Mouse (Mus musculus) liver, adult 2 months (tissue): ENCODE measurements around the gene Cdc25a. TPM values are rescaled to one million over a fixed set of nuclear protein-coding genes. Genes with fewer than 3 reads are reported as not detected.

ENCODE experiments used
- DNase-seq: peaks from one replicate; pipeline ENCODE4 v3.0.0-alpha.2; 2011; ENCODE audit warnings: low read depth, low spot score; ENCODE audit errors: extremely low read depth
- H3K27ac ChIP-seq: fragments of 200-500 bp; replicated peaks from 2 replicates; pipeline ENCODE4 v1.5.1; 2012; ENCODE audit warnings: low read depth, mild to moderate bottlenecking, control low read depth, inconsistent platforms, low read length; ENCODE audit not compliant: insufficient read depth
- H3K27me3 ChIP-seq: fragments of 200-500 bp; 2 replicates; pipeline ENCODE4 v1.6.1; 2012; ENCODE audit warnings: mild to moderate bottlenecking, moderate library complexity, low read length, inconsistent platforms; ENCODE audit not compliant: control insufficient read depth, insufficient read depth
- H3K36me3 ChIP-seq: fragments of 200-500 bp; 2 replicates; pipeline ENCODE4 v1.6.1; 2012; ENCODE audit warnings: low read length, inconsistent platforms; ENCODE audit not compliant: control insufficient read depth, insufficient read depth
- H3K4me1 ChIP-seq: fragments of 200-500 bp; 2 replicates; pipeline ENCODE4 v1.6.1; 2011; ENCODE audit warnings: low read length; ENCODE audit not compliant: control insufficient read depth, insufficient read depth
- H3K4me3 ChIP-seq: fragments of 200-500 bp; 2 replicates; pipeline ENCODE4 v1.5.1; 2011; ENCODE audit warnings: low read depth, mild to moderate bottlenecking, control low read depth, low read length, moderate library complexity; ENCODE audit not compliant: insufficient read depth
- H3K79me2 ChIP-seq: fragments of 200-500 bp; 2 replicates; pipeline ENCODE4 v1.6.1; 2012; ENCODE audit warnings: inconsistent platforms, mild to moderate bottlenecking, low read length, moderate library complexity; ENCODE audit not compliant: control insufficient read depth, insufficient read depth
- H3K9ac ChIP-seq: fragments of 200-500 bp; 2 replicates; pipeline ENCODE4 v1.6.1; 2012; ENCODE audit warnings: low read depth, mild to moderate bottlenecking, control low read depth, inconsistent platforms, low read length
- CTCF ChIP-seq: fragments of 200-500 bp; IDR thresholded peaks from 2 replicates; pipeline ENCODE4 v1.5.1; 2011; ENCODE audit warnings: low read depth, low read length, control low read depth
- POLR2A ChIP-seq: fragments of 200-500 bp; IDR thresholded peaks from 2 replicates; pipeline ENCODE4 v1.6.1; 2011; ENCODE audit warnings: low read length, control low read depth; ENCODE audit not compliant: insufficient read depth; ENCODE audit errors: extremely low read depth
- WGBS: fragments of 180-500 bp; shearing (Covaris S2); methylation state at CpG from one replicate; pipeline ENCODE4 v1.1.7; 2018; 5-methylcytosine and 5-hydroxymethylcytosine counted together
- polyA plus RNA-seq: library from polyadenylated mRNA; depleted of rRNA; stranded (reverse); fragments of >200 nt; gene quantifications from 2 replicates; pipeline ENCODE4 v1.2.3, GENCODE M21; 2012
- total RNA-seq: library from RNA; depleted of rRNA; stranded (reverse); fragments of >200 nt; gene quantifications from 2 replicates; pipeline ENCODE4 v1.2.3, GENCODE M21; 2014

The Cdc25a gene
- total and polyA plus RNA-seq, 2 experiments, result 0.87 to 0.92 TPM

DNA sequence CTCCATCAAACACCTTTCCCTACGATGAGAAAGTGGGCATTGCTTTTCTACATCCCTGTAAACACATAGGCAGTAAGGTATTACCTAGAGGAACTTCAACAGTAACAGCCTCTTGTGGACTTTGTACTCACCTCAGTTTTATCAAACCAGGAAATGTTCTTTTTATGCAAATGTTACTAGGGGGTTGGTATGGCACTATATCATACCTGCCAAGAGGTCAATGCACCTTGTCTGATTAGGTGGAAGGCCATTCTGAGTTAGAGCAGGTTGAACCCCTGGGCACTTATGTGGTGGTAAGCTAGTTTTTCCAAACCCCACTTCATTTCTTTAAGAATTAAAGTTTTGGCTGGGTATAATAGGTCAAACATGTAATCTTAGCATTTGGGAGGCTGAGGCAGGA lies 3.9 kb downstream of the Cdc25a start:
- no peak overlapping the region for H3K27ac ChIP-seq
- peaks cover 34% of the 10 kb centered on the region for H3K36me3 ChIP-seq
- DNase-seq, result no peak
- H3K27me3 ChIP-seq, result no peaks in the 10 kb centered on the region
- no peaks in the 10 kb centered on the region for H3K79me2 ChIP-seq
- H3K4me3 ChIP-seq, result no peak overlapping the region
- TF ChIP-seq CTCF, result no peak
- no peak for TF ChIP-seq POLR2A
- peaks cover 4% of the 10 kb centered on the region; the same call in 1 of the 2 replicates for H3K4me1 ChIP-seq
- 70% methylated on average over 1 of the region's 1 CpGs for WGBS
- H3K9ac ChIP-seq, result no peak overlapping the region

- Histone ChIP-seq H3K4me3 (no peak overlapping the region), H3K27me3 (no peaks in the 10 kb centered on the region), H3K36me3 (peaks cover 63% of the 10 kb centered on the region), H3K27ac (no peak overlapping the region), H3K4me1 (no peaks in the 10 kb centered on the region), H3K79me2 (no peaks in the 10 kb centered on the region), H3K9ac (no peak overlapping the region)
- TF ChIP-seq CTCF (no peak), POLR2A (no peak)
- WGBS, result 84% methylated on average over 4 of the region's 4 CpGs
- no peak for DNase-seq
Observed at GRCm38 (mm10) chr9:109886259-109886658, 10.9 kb downstream of the Cdc25a start.

- no peak overlapping the region for H3K27ac ChIP-seq
- no peak for DNase-seq
- 94% methylated on average over 5 of the region's 5 CpGs for WGBS
Observed at GRCm38 (mm10) chr9:109887321-109887720, 11.9 kb downstream of the Cdc25a start.

GRCm38 (mm10) chr9:109891501-109891900 lies 16.1 kb downstream of the Cdc25a start:
- Histone ChIP-seq H3K9ac (no peak overlapping the region), H3K4me3 (no peak overlapping the region), H3K36me3 (peaks cover 28% of the 10 kb centered on the region), H3K27me3 (no peaks in the 10 kb centered on the region), H3K4me1 (peaks cover 8% of the 10 kb centered on the region; the same call in 1 of the 2 replicates), H3K27ac (no peak overlapping the region), H3K79me2 (no peaks in the 10 kb centered on the region)
- DNase-seq, result no peak
- WGBS, result 91% methylated on average over 8 of the region's 8 CpGs
- TF ChIP-seq POLR2A (no peak), CTCF (no peak)

More at GRCm38 (mm10) chr9:109887321-109887720, 11.9 kb downstream of the Cdc25a start:
- TF ChIP-seq POLR2A (no peak), CTCF (no peak)
- Histone ChIP-seq H3K4me1 (no peaks in the 10 kb centered on the region), H3K9ac (no peak overlapping the region), H3K79me2 (no peaks in the 10 kb centered on the region), H3K36me3 (peaks cover 56% of the 10 kb centered on the region), H3K4me3 (no peak overlapping the region), H3K27me3 (no peaks in the 10 kb centered on the region)

- H3K4me1 ChIP-seq, result peaks cover 11% of the 10 kb centered on the region; the same call in 1 of the 2 replicates
- no peaks in the 10 kb centered on the region for H3K27me3 ChIP-seq
- no peak overlapping the region for H3K27ac ChIP-seq
- peaks cover 23% of the 10 kb centered on the region for H3K36me3 ChIP-seq
- peak; percentile 65 for DNase-seq
- no peaks in the 10 kb centered on the region for H3K79me2 ChIP-seq
- H3K4me3 ChIP-seq, result no peak overlapping the region
- 68% methylated on average over 5 of the region's 5 CpGs for WGBS
- no peak overlapping the region for H3K9ac ChIP-seq
- TF ChIP-seq POLR2A (no peak), CTCF (peak; percentile 83)
Observed at GRCm38 (mm10) chr9:109892651-109893250, 17.4 kb downstream of the Cdc25a start.

DNA sequence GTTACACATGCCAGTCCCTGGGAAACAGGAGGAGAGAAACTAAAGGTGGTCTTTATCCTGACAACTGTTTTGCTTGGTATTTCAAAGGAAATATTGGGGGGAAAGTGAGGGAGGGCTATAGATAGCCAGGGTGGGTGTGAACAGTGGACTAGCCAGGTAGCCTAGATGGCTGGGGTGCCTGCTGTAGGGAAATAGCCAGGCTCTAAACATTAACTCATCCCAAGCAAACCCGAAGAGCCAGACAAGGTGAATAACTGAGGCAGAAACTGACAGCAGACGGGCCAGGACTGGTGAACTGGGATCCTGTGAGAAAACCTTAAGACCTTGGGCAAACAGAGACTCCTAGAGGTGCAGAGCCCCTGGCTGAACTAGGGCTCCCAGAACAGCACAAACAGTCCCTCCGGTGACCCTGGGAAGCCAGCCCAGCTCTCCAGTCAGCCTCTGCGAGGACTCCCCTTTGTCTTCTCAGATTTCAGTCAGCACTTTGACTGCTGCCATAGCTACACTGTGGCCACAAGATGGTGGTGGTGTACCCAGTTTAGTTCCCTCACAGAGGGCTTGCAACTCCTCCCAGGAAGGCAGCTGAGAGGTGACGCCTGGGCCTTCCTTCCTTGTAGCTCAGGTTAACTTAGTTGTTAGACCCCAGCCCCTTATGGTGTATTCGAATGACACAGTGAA lies 19.2 kb downstream of the Cdc25a start:
- H3K79me2 ChIP-seq, result no peaks in the 10 kb centered on the region
- TF ChIP-seq CTCF (peak; percentile 90), POLR2A (no peak)
- DNase-seq, result peak; percentile 82
- H3K36me3 ChIP-seq, result peaks cover 12% of the 10 kb centered on the region
- 16% methylated on average over 6 of the region's 6 CpGs for whole genome bisulfite sequencing
- no peak overlapping the region for H3K4me3 ChIP-seq
- H3K9ac ChIP-seq, result no peak overlapping the region
- H3K27me3 ChIP-seq, result no peaks in the 10 kb centered on the region
- H3K27ac ChIP-seq, result no peak overlapping the region
- peaks cover 16% of the 10 kb centered on the region for H3K4me1 ChIP-seq
